Mouse (Mus musculus): ENCODE measurements at regions not wholly inside any gene's neighbourhood (a gene's known extent, or its start where the extent isn't known, plus 50 kb on each side); places are given as distances from the start of the nearest gene placed in this dataset.

DNA sequence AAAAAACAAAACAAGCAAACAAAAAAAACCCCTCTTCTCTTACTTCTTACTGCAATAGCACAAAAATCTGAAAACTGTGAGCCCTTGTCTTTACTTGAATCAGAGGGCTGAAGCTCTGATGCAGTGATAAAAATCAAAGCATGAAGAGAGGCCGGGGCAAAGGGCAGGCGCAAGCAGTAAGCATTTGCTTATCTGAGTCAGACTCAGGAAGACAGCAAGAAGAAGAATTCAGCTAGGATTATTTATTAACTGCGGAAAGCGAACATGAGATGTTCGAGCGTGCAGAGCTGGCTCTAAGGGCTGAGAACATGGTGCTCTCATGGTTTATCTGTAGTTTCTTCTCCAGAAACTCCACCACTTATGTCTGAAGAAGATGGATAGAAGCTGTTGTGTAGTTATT is 163.4 kb upstream of the Sgcd start:
- TF ChIP-seq CTCF (IDR thresholded peaks at IDR 0.05; ENCODE audit: extremely low read depth, insufficient read depth, low read length) = no peak
- no peak for TF ChIP-seq POLR2A (IDR thresholded peaks at IDR 0.05; ENCODE audit: extremely low read depth, insufficient read depth, low read length)

Measured in cortical plate, adult 2 months (tissue).